Mouse (Mus musculus) spleen, postnatal 14 days (tissue): ENCODE results near the gene Fcgr3.

Experiments
- DNase-seq, 2 experiments: peaks; one replicate each; pipeline ENCODE4 v3.0.0; 2021 to 2022; ENCODE audit warnings: low spot score in 2 of 2

The Fcgr3 gene

GRCm38 (mm10) chr1:171050774-171051173 is 14.0 kb downstream of the Fcgr3 start:
- DNase-seq = no peak

DNA sequence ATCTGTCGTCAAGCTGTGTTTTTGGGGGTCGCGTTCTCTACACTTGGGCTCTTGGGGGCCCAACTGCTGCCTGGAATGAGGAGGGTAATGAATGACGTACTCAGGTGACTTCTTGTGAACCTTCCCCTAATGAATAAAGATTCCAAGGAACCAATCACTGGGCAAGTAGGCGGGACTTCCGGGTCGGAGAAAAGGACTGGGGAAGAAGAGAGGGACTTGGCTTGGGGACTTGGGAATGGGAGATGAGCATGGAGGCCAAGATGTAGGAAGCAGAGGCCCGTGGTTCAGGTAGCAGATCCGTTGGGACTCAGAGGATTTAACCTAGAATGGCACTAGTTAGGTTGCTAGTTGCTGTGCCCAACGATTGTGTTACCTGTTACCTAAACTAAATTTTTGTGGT is 15.5 kb downstream of the Fcgr3 start:
- no peak for DNase-seq

DNA sequence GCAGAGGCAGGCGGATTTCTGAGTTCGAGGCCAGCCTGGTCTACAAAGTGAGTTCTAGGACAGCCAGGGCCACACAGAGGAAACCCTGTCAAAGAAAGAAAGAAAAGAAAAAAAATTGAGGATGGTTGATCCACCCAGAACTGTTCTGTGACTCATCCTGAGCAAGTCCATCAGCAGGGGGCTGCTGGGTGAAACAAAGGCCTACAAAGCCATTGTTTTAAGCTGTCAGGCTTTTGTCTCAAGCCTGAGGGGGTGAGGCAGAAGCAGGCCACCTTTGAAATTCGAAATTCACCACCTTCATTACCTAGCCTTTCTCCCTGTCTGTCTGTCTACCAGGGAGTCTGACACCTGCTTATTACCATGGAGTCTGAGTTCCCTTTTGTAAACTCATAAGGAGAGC is 18.2 kb downstream of the Fcgr3 start:
- DNase-seq = no peak

DNA sequence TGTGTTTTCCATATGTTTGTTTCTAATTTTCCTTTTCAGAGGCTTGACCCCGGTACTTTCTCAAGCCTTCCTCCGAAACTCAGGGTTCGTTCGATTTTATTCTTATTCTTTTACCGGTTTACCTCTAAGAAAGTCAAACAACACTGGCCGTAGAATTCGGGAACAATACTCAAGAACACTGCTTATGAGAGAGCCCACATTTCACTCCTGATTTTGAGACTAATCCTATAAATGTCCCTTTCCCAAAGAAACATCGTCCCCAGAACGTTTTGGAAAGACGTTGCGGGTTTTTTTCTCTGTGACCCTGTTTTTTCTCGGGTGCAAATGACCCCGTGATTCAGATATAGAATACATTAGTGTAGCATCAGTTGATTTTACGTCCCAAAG is 19.7 kb downstream of the Fcgr3 start:
- DNase-seq = no peak

- DNase-seq = peak; percentile 64 to 69
These were observed 20.2 kb downstream of the Fcgr3 start for GRCm38 (mm10) chr1:171044365-171045078.

GRCm38 (mm10) chr1:171043594-171044153 is 21.1 kb downstream of the Fcgr3 start:
- DNase-seq = no peak

- DNase-seq = no peak
These were observed 24.9 kb downstream of the Fcgr3 start for GRCm38 (mm10) chr1:171039880-171040279.

DNA sequence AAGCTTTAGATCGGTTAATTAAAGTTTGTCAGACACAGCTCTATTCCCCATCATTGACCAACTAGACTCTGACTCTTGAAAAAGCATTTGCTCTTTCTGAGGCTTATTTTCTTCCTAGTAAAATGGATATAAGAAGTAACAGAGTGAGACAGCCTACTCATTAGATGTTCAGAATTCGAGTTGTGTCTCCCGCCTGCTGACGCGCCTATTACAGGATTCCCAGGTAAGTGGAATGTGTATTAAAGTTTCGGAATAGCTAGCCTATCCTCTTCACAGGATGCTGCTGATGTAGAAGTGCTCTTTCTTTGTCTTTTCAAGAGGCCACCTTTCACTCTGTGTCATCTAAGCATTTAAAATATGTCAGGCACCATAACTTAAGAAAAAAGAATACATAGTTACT is 25.6 kb downstream of the Fcgr3 start:
- DNase-seq = no peak

DNA sequence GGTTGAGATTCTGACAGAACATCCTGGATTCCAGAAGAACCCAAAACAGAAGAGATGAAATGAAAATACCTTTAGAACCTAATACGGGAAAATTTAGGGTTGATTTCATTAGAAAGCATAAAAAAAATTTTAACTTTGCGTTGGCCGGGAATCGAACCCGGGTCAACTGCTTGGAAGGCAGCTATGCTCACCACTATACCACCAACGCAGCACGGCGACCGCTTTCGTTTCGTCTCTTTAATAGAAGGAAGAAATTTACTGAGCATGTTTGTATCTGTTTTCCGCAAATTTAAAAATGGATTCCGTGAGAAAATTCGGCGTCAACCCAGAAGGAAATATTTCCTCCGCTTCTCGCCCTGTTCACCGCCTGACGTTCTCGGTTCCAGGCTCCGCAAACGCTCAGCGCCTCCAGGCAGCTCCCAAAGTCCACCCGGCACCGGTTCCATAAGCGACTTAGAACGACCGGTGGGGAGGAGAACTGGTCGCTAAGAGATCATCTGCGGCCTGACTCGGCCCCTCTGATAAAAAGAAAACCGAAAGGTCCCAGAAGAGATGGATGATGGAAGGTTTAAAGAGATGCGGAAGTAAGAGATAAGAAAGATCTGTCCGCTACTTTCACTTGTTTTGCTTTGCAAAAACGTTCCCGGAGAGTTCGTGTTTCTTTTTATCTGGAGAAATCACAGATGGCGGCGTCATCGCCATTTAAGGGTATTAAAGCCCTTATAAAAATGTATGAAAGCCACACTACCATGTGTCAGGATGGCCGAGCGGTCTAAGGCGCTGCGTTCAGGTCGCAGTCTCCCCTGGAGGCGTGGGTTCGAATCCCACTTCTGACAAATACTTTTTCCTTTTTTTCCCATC is 26.6 kb downstream of the Fcgr3 start:
- DNase-seq = peak; percentile 62 to 81

DNA sequence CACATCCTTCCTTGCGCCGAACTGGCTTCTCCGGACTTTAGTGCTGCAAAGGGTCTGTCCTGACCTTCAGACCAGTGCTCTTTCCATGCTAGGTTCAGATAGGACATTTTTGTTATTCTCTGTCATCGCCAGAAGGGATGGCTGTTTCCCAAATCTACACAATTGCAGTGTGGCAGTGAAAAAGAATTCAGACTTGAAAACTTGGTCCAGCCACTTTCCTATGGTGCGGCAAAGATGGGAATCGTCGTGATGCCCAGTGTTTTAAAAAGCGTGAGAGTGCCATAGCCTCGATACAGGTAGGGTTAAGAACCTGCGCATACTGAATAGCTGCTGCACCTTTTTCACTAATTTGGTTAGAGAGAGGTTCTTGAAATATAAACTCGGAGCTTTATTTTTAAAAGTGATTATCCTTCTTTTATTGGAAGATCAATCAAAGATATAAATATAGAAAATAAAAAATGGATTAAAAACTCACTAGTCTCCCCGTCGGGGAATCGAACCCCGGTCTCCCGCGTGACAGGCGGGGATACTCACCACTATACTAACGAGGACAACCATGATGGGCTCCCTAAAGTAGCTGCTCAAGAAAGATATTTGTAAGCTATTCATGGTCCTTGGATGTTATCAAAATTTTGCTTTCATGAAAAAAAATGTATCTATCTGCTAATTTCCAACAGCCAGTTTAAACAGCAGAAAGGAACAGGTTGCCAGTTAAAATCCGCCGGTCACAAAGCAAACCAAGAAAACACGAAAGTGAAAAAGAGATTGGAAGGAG is 28.0 kb downstream of the Fcgr3 start:
- DNase-seq = peak; percentile 49 to 69

- no peak for DNase-seq
These were observed 29.1 kb downstream of the Fcgr3 start for GRCm38 (mm10) chr1:171035611-171036010.

- DNase-seq = no peak
These were observed 30.5 kb downstream of the Fcgr3 start for GRCm38 (mm10) chr1:171034201-171034600.

DNA sequence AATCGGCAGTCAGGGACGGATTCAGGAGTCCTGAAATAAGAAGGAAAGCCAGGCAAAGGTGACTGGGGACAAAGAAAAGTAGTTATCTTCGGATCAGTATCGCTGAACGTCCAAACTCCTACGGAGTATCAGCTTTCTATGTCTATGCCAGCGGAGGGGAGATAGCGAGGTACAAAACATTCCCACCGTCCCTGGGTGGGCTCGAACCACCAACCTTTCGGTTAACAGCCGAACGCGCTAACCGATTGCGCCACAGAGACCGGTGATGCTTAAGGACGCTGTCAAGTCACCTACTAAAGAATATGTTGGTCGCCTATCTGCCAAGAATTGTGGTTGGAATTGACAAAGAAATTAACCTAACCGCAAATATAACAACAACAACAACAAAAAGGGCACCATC is 31.0 kb downstream of the Fcgr3 start:
- peak; percentile 72 for DNase-seq

DNA sequence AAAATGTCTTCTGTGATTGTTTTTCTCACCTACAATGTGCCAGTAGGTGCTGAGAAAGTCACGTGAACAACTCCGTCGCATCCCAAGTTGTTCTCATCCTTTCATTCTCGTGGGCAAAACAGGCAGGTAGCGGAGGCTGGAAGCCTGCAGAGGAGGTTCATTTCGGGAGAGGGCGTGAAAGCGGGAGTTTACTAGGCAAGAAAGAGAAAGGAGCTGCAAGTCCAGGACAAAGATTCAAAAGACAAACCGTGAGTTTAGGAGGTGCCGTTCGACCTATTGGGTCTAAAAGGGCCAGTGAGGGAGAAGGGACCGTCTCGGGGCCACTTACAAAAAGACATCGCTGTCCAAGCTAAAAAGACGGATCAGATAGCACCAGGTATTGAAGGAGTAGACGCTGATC is 31.5 kb downstream of the Fcgr3 start:
- DNase-seq = no peak

DNA sequence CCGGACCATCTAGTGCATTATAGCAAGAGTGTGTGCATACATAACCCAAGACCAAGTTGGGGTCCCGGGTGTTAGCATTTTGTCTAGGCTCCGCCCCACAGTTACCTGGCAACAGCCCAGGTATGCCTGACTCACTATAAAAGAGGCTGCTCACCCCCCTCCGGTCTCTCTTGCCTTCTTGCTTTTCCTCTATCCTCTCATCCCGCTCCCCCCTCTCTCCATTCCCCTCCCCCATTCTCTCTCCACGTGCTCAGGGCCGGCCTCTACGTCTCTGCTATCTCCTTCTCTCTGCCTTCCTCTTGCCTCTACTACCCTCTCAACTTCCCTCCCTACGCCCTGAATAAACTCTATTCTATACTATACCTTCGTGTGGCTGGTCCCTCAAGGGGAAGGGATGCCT is 32.0 kb downstream of the Fcgr3 start:
- DNase-seq = no peak

- no peak for DNase-seq
These were observed 33.0 kb downstream of the Fcgr3 start for GRCm38 (mm10) chr1:171031752-171032151.

DNA sequence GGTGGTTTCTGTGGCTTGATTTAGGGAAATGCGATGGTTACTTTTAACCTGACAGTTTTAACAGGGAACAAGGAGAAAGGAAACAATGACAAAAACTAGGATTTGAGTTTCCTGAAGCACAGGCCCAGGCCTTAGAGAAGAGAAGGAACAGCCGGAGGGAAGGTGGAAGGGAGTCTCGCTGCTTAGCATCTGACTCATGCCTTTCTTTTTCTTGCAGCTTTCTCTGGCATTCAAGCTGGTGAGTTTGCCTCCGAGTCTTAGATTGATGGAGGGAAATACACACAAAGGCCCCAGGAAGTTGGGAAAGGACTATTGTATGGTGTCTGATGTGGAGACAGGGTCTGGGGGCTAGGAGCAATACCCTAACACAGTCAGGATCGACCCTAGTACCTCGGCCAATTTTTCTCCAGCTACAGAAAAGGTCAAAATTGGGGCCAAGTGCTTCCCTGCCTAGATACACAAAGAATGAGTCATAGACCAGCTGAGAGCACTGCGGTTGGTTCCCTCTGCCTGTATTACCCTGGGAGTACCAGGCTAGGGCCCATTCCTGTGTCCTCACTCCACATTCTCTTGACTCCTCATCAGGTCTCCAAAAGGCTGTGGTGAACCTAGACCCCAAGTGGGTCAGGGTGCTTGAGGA is 45.3 kb downstream of the Fcgr3 start:
- DNase-seq = no peak

GRCm38 (mm10) chr1:171018737-171019136 is 46.0 kb downstream of the Fcgr3 start, which contains the start of gene Fcgr4:
TSS of gene Fcgr4 (plus strand) at chr1:171018920.
- DNase-seq = no peak

DNA sequence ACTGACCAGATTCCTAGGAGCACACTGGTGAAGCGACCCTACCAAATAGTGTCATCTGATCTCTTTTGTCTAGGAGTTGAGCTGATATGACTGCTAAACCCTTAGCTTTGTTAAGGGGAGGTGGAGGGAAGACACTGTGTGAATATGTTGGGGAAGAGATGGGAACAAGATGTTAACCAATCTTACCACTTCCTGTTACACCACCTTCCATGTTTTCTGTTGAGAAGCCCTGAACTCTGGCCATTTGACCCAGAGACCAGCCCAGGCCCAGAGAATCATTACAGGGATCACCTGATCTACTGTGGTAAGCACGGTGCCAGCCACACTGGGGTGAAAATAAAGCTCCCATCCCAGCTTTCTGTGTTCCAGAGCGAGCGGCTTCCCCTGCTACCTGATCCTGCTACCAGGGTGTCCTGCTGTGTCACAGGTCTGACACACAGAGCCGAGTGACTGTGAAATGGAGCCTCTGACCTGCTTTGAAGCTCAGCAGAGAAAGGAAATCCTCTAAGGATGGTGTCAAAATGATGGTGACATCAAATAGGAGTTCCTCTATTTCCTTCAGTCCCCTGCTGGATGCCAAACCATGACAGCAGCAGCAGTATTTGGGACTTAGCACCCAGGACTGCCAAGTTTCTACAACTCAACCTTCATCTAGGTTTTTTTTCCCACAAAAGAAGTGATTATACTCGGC is 47.1 kb downstream of the Fcgr3 start:
- no peak for DNase-seq

DNA sequence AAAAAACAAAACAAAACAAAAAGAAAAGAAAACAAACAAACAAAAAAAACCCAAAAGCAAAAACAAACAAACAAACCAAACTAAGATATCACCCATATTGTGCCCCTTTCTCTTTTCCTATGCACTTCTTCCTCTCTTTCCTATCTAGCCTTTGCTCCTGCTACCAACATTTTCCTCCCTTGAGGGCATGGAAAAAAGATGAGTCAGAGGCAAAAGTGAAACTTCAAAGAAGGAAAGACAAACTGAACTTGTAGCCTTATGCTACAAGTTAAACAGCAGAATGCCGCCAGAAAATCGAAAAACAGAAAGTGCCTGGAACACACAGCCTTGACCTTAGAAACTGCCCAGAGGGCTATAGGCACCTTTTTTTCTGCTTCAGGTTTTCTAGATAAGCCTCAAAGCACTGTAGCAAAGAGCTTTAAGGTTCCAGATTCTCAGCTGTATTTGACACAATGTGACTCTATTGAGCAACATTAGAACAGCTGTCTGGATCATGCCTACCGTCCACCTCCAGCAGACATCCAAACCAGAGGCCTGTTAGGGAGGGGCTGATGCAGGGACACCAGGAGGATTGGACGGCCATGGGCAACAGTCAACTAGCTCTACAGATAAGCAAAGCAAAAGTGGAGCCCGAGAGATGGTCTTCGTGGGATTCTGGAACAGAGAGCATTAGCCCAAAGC is 47.9 kb downstream of the Fcgr3 start:
- no peak for DNase-seq
